Mouse (Mus musculus) urinary bladder, postnatal 4 days (tissue): ENCODE results near the gene Akap6.

Source experiments
- DNase-seq, 2 experiments: peaks; one replicate each; pipeline ENCODE4 v3.0.0; 2021 to 2022; ENCODE audit warnings: low spot score in 2 of 2

Akap6 gene

DNA sequence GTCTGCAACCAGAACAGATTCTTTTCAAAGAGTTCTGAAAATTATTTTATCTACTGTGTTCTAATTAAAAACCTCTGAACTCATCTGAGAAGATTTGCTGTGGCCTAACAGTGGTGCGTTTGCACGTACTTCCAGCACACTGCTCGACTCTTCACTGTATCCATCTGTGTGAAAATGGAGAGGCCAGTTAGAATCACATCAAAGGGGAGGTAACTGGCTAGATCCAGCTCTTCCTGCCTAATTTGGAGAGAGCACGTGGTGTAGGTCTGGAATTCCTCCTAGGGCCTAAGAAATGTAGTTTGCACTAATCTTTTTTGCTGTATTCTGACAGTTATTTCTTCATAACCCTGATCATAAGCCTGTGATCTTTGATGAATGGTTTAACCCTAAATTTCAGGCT lies 446.3 kb downstream of the Akap6 start:
- DNase-seq: no peak

DNA sequence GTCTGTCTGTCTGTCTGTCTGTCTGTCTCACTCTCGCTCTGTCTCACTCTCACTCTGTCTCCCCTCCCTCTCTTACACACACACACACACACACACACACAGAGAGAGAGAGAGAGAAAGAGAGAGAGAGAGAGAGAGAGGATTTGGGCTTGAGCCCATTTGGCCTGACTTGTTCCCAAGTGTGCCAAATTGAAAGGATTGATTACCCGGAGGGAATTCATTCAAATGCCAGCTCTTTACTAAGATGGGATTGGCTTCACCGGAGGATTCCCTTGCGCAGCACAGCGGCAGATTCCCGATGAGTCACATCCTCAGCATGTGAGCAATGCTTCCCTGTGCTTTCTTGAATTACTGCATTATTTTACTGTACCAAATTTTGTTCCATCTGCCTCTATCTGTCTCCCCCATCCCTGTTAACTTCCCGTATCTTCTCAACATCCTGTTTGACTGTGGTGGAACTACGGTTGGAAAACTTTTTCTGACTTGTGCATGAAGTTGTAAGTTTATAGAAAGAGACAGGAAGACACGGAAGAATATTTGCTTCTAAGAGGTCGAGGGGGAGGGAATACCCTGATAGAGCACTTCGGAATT lies 447.4 kb downstream of the Akap6 start:
- DNase-seq: no peak

DNA sequence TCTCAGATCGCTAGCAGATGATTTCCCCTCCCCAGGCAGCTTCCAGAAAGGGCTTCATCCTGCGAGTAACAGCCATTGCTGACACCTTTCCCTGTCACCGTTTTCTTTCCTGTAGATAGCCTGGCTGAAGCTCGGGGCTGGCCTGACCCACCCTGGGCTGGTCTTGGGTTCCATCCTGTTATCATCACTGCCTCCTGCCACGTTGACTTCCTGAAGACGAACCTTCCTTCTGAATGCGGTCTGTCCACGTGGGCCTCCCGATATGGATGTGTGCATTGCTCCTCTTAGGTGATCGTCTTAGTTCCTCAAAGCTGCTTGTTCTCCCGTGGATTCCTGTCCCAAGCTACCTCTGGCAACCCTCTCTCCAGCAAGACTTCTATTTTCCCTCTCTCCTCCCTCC lies 448.5 kb downstream of the Akap6 start:
- no peak for DNase-seq

DNA sequence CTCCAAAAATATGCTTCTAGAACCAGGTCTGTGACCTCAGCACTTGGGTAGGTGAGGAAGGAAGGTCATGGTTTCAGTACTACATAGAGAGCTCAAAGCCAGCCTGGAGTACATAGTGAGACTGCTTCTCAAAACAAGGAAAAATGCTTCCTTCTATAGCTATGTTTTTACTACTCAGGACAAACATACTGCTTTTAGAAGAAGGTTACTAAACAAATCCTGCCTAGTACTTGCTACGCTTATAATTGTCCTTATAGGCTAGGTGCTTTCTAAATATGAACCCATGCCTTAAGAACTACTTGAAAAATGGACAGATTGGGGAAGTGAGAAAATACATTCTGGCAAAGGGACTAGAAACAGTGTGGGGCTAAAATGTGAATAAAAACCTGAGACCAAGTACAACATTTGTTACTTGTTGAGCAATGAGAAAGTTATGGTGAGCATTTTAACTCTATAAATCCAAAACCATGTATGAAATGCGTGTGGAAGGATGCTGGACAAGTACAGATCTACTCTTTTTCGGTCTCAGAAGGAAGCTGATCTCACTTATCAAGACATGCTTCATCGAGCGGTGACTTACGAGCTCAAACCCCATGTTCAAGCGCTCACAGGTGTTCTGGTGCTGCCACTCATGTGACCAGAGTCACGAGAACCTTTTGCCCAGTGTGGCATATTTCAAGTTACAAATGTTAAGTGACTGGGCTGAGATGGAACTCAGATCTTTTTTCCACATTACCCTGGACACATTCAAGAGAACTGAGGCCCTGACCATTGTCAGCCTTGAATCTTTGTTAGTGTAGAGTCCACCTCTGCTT lies 469.2 kb downstream of the Akap6 start:
- no peak for DNase-seq

DNA sequence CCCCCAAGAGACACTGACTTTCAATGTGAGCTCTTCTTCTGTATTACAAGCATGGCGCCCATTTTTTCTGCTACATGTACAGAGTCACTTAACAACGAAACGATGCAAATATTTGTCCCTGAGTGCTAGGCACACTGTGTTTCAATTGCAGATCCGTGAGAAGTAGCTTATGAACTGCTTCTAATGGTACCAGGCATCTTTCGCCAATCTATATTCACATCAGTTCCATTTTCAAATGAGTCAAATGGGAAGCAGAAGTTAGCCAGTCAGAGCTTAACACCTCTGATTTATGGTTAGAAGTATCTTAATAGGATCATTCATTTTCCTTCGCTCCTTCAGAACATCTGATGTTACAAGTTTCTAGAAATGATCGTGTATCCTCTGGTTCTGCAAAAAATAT lies 492.3 kb downstream of the Akap6 start:
- DNase-seq: no peak

DNA sequence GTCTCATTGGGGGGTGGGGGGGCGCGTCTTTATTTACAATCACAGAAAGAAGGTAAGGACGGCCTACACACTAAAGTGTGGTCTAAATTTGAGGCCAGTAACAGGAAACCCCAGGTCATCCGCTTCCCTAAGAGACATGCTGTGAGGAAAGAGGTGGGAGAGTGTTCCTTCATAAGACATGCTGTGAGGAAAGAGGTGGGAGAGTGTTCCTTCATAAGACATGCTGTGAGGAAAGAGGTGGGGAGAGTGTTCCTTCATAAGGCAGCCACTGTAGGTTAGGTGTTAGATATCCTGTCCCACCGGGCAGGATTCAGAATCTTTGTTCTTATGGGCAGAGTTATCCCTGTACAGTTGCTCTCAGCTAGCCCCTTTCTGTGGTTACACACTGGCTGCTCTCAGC lies 494.5 kb downstream of the Akap6 start:
- no peak for DNase-seq
